Mouse (Mus musculus): ENCODE results near the gene Hadh.

DNA sequence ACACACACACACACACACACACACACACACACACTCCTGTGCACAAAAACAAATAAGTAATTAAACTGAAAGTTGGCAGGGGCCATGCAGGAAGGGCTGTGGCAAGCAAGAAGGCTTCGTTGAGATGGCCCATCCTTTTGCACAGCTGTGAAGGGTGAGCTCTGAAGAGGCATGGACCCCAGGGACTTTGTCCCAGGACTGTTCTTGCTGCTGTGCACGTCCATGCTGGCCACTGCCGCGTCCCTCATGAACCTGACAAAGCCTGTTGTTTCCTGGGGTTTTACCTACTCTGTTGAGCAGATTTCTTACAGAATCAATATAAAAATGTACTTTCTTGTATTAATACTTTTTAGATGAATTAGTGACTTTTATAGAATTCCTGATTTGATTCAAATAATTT is 20.0 kb upstream of the Hadh start:
- TF ChIP-seq CTCF (conservative IDR thresholded peaks at IDR 0.05 in 1 of 2, IDR thresholded peaks at IDR 0.05 in 1 of 2; ENCODE audit: low read depth in 2 of 2, low read length in 2 of 2) (no peak), MAFK (IDR thresholded peaks at IDR 0.05; ENCODE audit: insufficient replicate concordance, low read length) (no peak), NRF1 (IDR thresholded peaks at IDR 0.05; ENCODE audit: low read depth, low read length) (no peak)

Measured in CH12.LX (cell line).